Mouse (Mus musculus) liver, postnatal 0 days (tissue): ENCODE data around the gene Ern2.

ENCODE experiments used
- CTCF ChIP-seq: sonication (generic); IDR thresholded peaks from 2 replicates; pipeline ENCODE4 v1.5.1; 2016; ENCODE audit warnings: antibody characterized with exemption, low read depth
- EP300 ChIP-seq: IDR thresholded peaks from 2 replicates; pipeline ENCODE4 v1.6.1; 2016; ENCODE audit warnings: antibody characterized with exemption, low read depth, mild to moderate bottlenecking

DNA sequence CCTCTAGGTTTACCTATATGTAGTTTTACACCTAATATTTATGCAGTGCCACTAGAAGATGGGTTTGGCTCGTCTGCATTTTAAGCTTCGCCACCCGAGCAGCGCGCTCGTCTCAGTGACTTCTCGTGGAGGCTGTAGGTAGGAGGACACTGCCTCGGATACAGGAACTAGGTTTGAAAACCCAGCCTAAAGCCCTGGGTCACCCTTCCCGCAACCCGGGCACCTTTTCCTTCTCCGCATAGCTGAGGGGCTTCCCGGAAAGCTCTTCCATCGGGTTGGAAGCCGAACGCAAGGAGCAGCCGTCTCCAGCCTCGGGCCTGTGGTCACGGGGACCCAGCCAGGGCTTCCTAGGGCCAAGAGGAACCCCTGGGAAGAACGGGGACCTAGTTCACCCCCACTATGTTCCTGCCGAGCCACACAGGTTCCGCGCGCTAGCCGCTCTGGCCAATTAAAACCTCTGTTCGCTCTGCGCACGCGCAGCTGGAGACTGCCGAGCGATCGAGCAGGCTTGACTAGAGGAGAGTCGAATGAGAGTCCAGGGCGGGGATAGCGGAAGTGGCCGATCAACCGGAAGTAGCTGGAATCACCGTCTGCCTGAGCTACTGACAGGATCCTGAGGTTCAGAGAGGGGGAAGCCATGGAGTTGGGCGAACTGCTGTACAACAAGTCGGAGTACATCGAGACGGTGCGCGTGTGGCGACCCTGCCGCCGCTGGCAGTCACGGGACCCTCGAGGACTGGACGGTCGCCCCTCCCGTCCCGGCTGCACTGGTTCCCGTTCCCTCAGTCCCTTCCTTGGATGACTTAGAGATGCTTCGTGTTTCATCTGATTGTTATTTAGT lies 53.3 kb downstream of the Ern2 start, which contains the start of the genes Palb2 and Dctn5:
- TF ChIP-seq EP300: no peak
- no peak for TF ChIP-seq CTCF
